Mouse (Mus musculus) ES-E14 (cell line): ENCODE measurements around the gene Trp53i11. TPM values are rescaled to one million over a fixed set of nuclear protein-coding genes. Genes with fewer than 3 reads are reported as not detected.
A peak's percentile ranks its signal among the peaks of the same experiment; 100 is the strongest.

Source experiments
- DNase-seq: peaks from one replicate; pipeline ENCODE4 v3.0.0-alpha.2; 2013; ENCODE audit warnings: low read depth, low spot score
- H3K27ac ChIP-seq: 2 replicates; pipeline ENCODE4 v1.5.1; 2012; ENCODE audit warnings: low read depth, mild to moderate bottlenecking, low read length, moderate library complexity, mixed read lengths; ENCODE audit not compliant: poor library complexity, insufficient read depth, severe bottlenecking
- H3K36me3 ChIP-seq: 2 replicates; pipeline ENCODE4 v1.6.1; 2012; ENCODE audit warnings: mild to moderate bottlenecking, low read length, moderate library complexity, mixed read lengths; ENCODE audit not compliant: control insufficient read depth, poor library complexity, insufficient read depth, severe bottlenecking
- H3K4me1 ChIP-seq, 2 experiments: fragments of 150-350 bp in 1 of 2; sonication (generic) in 1 of 2; 2 replicates each; pipeline ENCODE4 v1.6.1; 2012; ENCODE audit warnings: low read length in 2 of 2, mild to moderate bottlenecking in 1 of 2, mixed read lengths in 1 of 2; ENCODE audit not compliant: control insufficient read depth in 2 of 2, insufficient read depth in 2 of 2, poor library complexity in 1 of 2
- H3K4me3 ChIP-seq, 2 experiments: fragments of 150-350 bp in 1 of 2; sonication (generic) in 1 of 2; 2 replicates each; pipeline ENCODE4 v1.5.1; 2012; ENCODE audit warnings: low read length in 2 of 2, low read depth in 1 of 2, mild to moderate bottlenecking in 1 of 2, mixed read lengths in 1 of 2; ENCODE audit not compliant: insufficient read depth in 1 of 2, poor library complexity in 1 of 2, severe bottlenecking in 1 of 2
- H3K9ac ChIP-seq: 2 replicates; pipeline ENCODE4 v1.6.1; 2012; ENCODE audit warnings: low read depth, mild to moderate bottlenecking, low read length, mixed read lengths; ENCODE audit not compliant: poor library complexity, insufficient read depth, severe bottlenecking
- H3K9me3 ChIP-seq: fragments of 150-350 bp; sonication (generic); 2 replicates; pipeline ENCODE4 v1.6.1; 2012; ENCODE audit warnings: low read depth, mild to moderate bottlenecking, low read length; ENCODE audit not compliant: control insufficient read depth, insufficient read depth
- CHD2 ChIP-seq: IDR thresholded peaks from 2 replicates; pipeline ENCODE4 v1.6.1; 2014; ENCODE audit warnings: mild to moderate bottlenecking, low read depth, low read length, inconsistent platforms
- HCFC1 ChIP-seq: IDR thresholded peaks from 2 replicates; pipeline ENCODE4 v1.6.1; 2012; ENCODE audit warnings: low read length, inconsistent platforms, borderline replicate concordance; ENCODE audit not compliant: insufficient read depth
- MAFK ChIP-seq: IDR thresholded peaks from 2 replicates; pipeline ENCODE4 v1.6.1; 2014; ENCODE audit warnings: mild to moderate bottlenecking, low read depth, low read length, inconsistent platforms; ENCODE audit not compliant: insufficient read depth
- ZC3H11A ChIP-seq: IDR thresholded peaks from 2 replicates; pipeline ENCODE4 v1.6.1; 2012; ENCODE audit warnings: low read depth, mild to moderate bottlenecking, inconsistent platforms, low read length, borderline replicate concordance
- ZNF384 ChIP-seq: IDR thresholded peaks from 2 replicates; pipeline ENCODE4 v1.6.1; 2012; ENCODE audit warnings: low read depth, low read length, inconsistent platforms
- in situ Hi-C, 2 experiments: fragments of 600-800 bp; cut with MboI; formaldehyde crosslinking; loops; one replicate each; pipeline ENCODE4 v1.15.1; 2025; ENCODE audit warnings: low sequenced_read_pairs in 2 of 2, inconsistent platforms in 1 of 2; ENCODE audit not compliant: unreplicated experiment in 2 of 2
- total RNA-seq: library from RNA; depleted of rRNA; stranded (reverse); fragments of 300-350 nt; gene quantifications from 2 replicates; pipeline ENCODE4 v1.2.3, GENCODE M21; 2012

Trp53i11 gene
- total RNA-seq, 1 experiment: 21.7 TPM

- in situ Hi-C loops: no loop called here
- H3K27ac ChIP-seq: no peak overlapping the region
- DNase-seq: no peak
Measured at GRCm38 (mm10) chr2:93172460-93172859, 14.9 kb upstream of the Trp53i11 start.

GRCm38 (mm10) chr2:93174159-93174558 is 13.2 kb upstream of the Trp53i11 start:
- Histone ChIP-seq H3K9ac (no peak overlapping the region), H3K27ac (no peak overlapping the region), H3K4me1 (peaks cover 7 to 18% of the 10 kb centered on the region in 2 experiments; a peak in 3 of 4 replicates), H3K36me3 (no peaks in the 10 kb centered on the region), H3K9me3 (no peaks in the 10 kb centered on the region), H3K4me3 (no peak overlapping the region)
- in situ Hi-C loops: no loop called here
- no peak for DNase-seq
- no peak for TF ChIP-seq HCFC1
- TF ChIP-seq ZC3H11A: no peak
- TF ChIP-seq CHD2: no peak
- TF ChIP-seq MAFK: no peak
- TF ChIP-seq ZNF384: no peak

More at GRCm38 (mm10) chr2:93172460-93172859, 14.9 kb upstream of the Trp53i11 start:
- Histone ChIP-seq H3K36me3 (no peaks in the 10 kb centered on the region), H3K4me1 (peaks cover 7 to 14% of the 10 kb centered on the region in 2 experiments; a peak in 3 of 4 replicates), H3K4me3 (no peak overlapping the region), H3K9me3 (no peaks in the 10 kb centered on the region), H3K9ac (no peak overlapping the region)
- TF ChIP-seq ZC3H11A (no peak), MAFK (no peak), CHD2 (no peak), ZNF384 (no peak), HCFC1 (no peak)

DNA sequence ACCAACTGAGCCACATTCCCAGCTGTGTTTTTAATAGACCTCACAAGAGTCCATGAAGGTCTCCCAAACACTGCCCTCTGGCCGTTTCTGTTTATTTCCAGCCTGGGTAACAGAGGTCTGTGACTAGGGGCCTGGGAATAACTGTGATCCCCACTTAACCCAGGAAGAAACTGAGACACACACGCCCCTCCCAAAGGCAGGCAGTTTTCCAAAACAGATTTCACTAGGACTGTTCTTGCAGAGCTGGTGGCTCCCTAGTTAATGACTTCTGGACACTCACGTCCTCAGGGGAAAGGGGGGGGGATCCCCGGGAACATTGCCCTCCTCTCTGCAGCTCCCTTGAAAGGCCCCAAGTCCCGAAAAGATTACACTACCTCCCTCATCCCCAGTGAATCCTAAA is 12.1 kb upstream of the Trp53i11 start:
- in situ Hi-C loops: no loop called here
- TF ChIP-seq MAFK: no peak
- no peak for TF ChIP-seq ZC3H11A
- TF ChIP-seq ZNF384: no peak
- TF ChIP-seq CHD2: no peak
- TF ChIP-seq HCFC1: no peak
- Histone ChIP-seq H3K4me1 (peaks cover 7 to 22% of the 10 kb centered on the region in 2 experiments; a peak in 3 of 4 replicates), H3K27ac (no peak overlapping the region), H3K36me3 (no peaks in the 10 kb centered on the region), H3K9ac (no peak overlapping the region), H3K9me3 (no peaks in the 10 kb centered on the region), H3K4me3 (no peak overlapping the region)
- DNase-seq: no peak

DNA sequence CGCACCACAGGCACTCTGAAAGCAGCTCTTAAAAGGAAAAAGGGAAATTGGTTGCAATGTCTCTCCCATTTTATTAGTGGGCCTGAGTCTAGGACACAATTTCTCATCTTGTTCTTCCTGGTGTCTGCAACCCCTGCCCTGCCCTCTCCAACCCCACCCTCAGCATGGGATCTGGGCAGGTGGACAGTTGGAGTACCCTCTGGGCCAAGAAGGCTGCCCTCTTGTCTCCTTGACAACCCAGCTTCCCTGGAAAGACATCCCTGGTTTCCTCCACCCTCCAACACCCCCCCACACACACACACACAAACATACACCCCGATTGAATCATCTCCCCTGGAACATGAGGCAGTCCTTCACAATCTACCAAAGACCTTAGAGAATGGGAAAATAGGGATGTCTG is 11.6 kb upstream of the Trp53i11 start:
- TF ChIP-seq HCFC1: no peak
- no peak for TF ChIP-seq CHD2
- no peak for TF ChIP-seq ZC3H11A
- no peak for TF ChIP-seq MAFK
- no peaks in the 10 kb centered on the region for H3K36me3 ChIP-seq
- in situ Hi-C loops: no loop called here
- peaks cover 7 to 22% of the 10 kb centered on the region in 2 experiments; a peak in 3 of 4 replicates for H3K4me1 ChIP-seq
- DNase-seq: no peak
- no peaks in the 10 kb centered on the region for H3K9me3 ChIP-seq
- no peak overlapping the region for H3K9ac ChIP-seq
- H3K4me3 ChIP-seq: no peak overlapping the region
- no peak overlapping the region for H3K27ac ChIP-seq

DNA sequence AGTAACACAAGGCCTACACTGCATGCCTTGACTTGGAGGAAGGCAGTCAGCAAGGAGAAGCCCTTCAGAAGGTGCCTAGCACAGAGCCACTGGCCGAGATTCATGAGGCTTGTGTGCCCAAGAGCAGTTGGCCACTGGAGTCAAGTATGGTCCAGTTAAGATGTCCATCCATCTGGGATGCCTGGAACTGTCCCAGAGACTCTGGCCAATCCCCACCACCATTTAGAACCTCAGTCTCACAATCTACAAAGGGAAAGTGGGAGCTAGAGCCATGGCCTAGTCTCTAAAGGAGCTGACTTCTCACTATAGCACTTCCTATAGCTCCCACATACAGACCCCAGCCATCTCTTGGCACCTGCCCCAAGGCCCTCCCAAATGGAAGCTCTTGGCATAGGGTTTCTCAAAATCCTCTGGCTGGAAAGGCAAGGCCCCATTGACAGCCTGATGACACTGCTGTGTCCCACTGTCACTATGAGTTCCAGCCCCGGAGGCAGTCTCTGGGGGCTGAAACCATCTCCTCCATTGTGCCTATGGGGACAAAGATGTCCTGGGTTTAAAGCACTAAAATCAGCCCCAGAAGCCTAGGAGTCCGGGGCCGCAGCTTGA is 11.1 kb upstream of the Trp53i11 start:
- no peak for DNase-seq
- no peak for TF ChIP-seq CHD2
- no peak for TF ChIP-seq ZC3H11A
- no peak for TF ChIP-seq HCFC1
- no peak for TF ChIP-seq MAFK
- no peak for TF ChIP-seq ZNF384
- Histone ChIP-seq H3K27ac (no peak overlapping the region), H3K4me3 (0 out of 4 replicates have a peak overlapping the region, but pooled peaks of 1 of the 2 experiments have one; percentile 4), H3K4me1 (peaks cover 7 to 22% of the 10 kb centered on the region in 2 experiments; a peak in 3 of 4 replicates), H3K9ac (no peak overlapping the region), H3K9me3 (no peaks in the 10 kb centered on the region), H3K36me3 (no peaks in the 10 kb centered on the region)
- in situ Hi-C loops: no loop called here
